Mouse (Mus musculus): Measurements from ENCODE around the gene Met. TPM values are rescaled to one million over a fixed set of nuclear protein-coding genes. Genes with fewer than 3 reads are reported as not detected.

The Met gene
- polyA plus RNA-seq, 1 experiment = 1.6 TPM

DNA sequence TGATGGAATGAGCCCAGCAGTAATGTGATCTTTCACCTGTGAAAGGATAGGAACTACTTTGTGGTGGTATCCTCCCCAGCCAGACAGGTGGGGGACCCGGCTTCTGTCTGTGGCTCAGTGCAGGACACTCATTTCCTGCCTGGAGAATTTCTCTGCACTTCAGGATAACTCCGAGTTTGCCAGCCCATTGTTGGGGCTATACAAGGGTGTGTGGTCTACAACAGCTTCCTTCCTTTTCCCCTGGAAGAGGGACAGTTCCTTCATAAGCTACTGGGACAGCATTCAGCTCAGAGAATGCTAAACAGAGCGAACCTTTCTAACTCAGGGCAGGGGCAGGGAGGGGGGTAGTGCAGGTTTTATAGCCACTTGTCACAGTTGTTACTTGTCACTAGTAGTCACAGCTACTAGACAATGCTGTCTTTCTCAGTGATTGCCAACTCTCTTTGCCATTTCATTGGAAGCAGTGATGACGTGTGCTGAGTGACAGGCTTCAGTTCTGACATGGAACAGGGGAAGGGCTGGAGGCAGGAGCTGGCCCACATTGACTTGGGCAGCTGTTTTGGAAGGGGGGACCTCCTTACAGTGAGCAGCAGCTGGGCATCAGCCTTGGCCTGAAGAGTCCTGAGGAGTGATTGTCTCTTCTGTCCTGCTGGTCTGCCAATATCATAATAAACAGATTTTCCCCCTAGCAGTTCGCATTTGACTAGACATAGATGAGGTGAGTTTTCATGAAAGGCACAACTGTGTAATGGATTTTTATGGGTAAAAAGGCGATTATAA lies 66.1 kb downstream of the Met start:
- H3K27ac ChIP-seq (ENCODE audit: control insufficient read depth, insufficient read depth, low read length) = no peak overlapping the region
- no peak overlapping the region for H3K4me3 ChIP-seq (ENCODE audit: control insufficient read depth, insufficient read depth, low read length)
- no peak for DNase-seq
- H3K36me3 ChIP-seq (ENCODE audit: control insufficient read depth, insufficient read depth, low read length) = no peaks in the 10 kb centered on the region
- H3K4me1 ChIP-seq (replicated peaks; ENCODE audit: control insufficient read depth, insufficient read depth, low read length) = no peaks in the 10 kb centered on the region
- 71% methylated on average over 6 of the region's 6 CpGs for WGBS
- no peaks in the 10 kb centered on the region for H3K27me3 ChIP-seq (ENCODE audit: control insufficient read depth, insufficient read depth, low read length)
- no peak for TF ChIP-seq POLR2A (IDR thresholded peaks at IDR 0.05; ENCODE audit: control insufficient read depth, extremely low read depth, insufficient read depth, low read length, poor library complexity)
- no peak for TF ChIP-seq CTCF (IDR thresholded peaks at IDR 0.05; ENCODE audit: borderline replicate concordance, control insufficient read depth, extremely low read depth, insufficient read depth, low read length, poor library complexity)

DNA sequence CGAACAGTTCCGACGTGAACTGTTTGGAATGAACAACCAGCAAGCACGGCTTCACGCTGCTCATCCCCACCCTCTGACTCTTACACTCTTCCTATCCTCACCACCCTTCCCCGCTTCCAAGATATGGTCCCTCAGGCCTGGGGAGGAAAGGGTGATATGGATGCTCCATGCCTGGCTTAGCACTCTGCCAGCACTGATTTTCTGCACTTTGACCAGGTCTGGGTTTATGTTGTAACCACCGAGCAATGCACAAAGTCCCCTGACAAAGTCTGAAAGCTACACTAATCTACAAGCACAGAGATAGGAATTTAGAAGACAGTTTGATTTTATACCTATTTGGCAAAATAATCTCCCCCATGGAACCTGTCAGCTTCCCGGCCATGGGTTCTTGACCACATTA lies 78.0 kb downstream of the Met start:
- no peaks in the 10 kb centered on the region for H3K27me3 ChIP-seq (ENCODE audit: control insufficient read depth, insufficient read depth, low read length)
- 95% methylated on average over 8 of the region's 8 CpGs for WGBS
- no peaks in the 10 kb centered on the region for H3K36me3 ChIP-seq (ENCODE audit: control insufficient read depth, insufficient read depth, low read length)
- TF ChIP-seq CTCF (IDR thresholded peaks at IDR 0.05; ENCODE audit: borderline replicate concordance, control insufficient read depth, extremely low read depth, insufficient read depth, low read length, poor library complexity) (no peak), POLR2A (IDR thresholded peaks at IDR 0.05; ENCODE audit: control insufficient read depth, extremely low read depth, insufficient read depth, low read length, poor library complexity) (no peak)
- H3K4me1 ChIP-seq (replicated peaks; ENCODE audit: control insufficient read depth, insufficient read depth, low read length) = no peaks in the 10 kb centered on the region
- no peak for DNase-seq
- H3K4me3 ChIP-seq (ENCODE audit: control insufficient read depth, insufficient read depth, low read length) = no peak overlapping the region
- no peak overlapping the region for H3K27ac ChIP-seq (ENCODE audit: control insufficient read depth, insufficient read depth, low read length)

DNA sequence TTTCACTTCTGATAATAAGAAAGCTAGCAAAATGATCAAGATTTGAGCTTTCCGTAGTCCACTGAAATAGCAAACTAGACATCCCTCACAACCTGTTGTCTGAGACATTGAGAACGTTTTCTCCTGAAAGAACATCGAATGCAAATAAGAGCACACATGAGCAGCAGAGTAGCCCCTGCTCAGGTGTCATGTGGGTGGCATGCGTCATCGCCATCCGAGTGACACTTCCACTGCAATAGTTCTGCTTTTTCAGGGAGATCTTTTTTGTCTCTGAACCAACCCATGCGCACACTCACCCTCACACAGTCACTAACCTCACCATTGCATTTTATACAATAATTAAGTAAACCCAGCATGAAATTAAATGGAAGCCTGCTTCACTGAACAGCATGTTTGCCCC lies 78.8 kb downstream of the Met start:
- Histone ChIP-seq H3K36me3 (ENCODE audit: control insufficient read depth, insufficient read depth, low read length) (no peaks in the 10 kb centered on the region), H3K4me1 (replicated peaks; ENCODE audit: control insufficient read depth, insufficient read depth, low read length) (no peaks in the 10 kb centered on the region), H3K4me3 (ENCODE audit: control insufficient read depth, insufficient read depth, low read length) (no peak overlapping the region), H3K27me3 (ENCODE audit: control insufficient read depth, insufficient read depth, low read length) (no peaks in the 10 kb centered on the region), H3K27ac (ENCODE audit: control insufficient read depth, insufficient read depth, low read length) (no peak overlapping the region)
- 90% methylated on average over 7 of the region's 7 CpGs for WGBS
- TF ChIP-seq CTCF (IDR thresholded peaks at IDR 0.05; ENCODE audit: borderline replicate concordance, control insufficient read depth, extremely low read depth, insufficient read depth, low read length, poor library complexity) (no peak), POLR2A (IDR thresholded peaks at IDR 0.05; ENCODE audit: control insufficient read depth, extremely low read depth, insufficient read depth, low read length, poor library complexity) (no peak)
- DNase-seq = no peak

DNA sequence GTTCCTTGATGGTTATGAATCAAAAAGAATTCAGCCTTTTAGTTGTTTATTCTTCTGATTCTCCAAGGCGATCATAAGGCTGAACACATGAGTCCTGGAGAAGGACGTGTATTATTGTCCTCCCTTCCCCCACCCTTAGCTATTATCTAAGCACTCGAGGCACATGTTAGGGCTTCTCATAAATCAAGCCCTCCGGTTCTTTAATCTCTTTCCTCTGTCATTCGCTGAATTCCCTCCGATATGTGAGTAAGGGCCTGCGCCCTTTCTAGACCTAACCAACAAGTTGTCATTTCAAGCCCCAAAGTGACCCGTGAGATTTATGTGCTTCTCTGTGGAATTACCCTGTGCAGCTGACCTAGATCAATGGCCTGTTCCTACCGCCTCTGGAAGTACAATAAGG lies 81.9 kb downstream of the Met start:
- Histone ChIP-seq H3K27me3 (ENCODE audit: control insufficient read depth, insufficient read depth, low read length) (no peaks in the 10 kb centered on the region), H3K4me3 (ENCODE audit: control insufficient read depth, insufficient read depth, low read length) (no peak overlapping the region), H3K36me3 (ENCODE audit: control insufficient read depth, insufficient read depth, low read length) (no peaks in the 10 kb centered on the region), H3K4me1 (replicated peaks; ENCODE audit: control insufficient read depth, insufficient read depth, low read length) (no peaks in the 10 kb centered on the region), H3K27ac (ENCODE audit: control insufficient read depth, insufficient read depth, low read length) (no peak overlapping the region)
- no peak for DNase-seq
- 90% methylated on average over 9 of the region's 9 CpGs for WGBS
- TF ChIP-seq POLR2A (IDR thresholded peaks at IDR 0.05; ENCODE audit: control insufficient read depth, extremely low read depth, insufficient read depth, low read length, poor library complexity) (no peak), CTCF (IDR thresholded peaks at IDR 0.05; ENCODE audit: borderline replicate concordance, control insufficient read depth, extremely low read depth, insufficient read depth, low read length, poor library complexity) (no peak)

DNA sequence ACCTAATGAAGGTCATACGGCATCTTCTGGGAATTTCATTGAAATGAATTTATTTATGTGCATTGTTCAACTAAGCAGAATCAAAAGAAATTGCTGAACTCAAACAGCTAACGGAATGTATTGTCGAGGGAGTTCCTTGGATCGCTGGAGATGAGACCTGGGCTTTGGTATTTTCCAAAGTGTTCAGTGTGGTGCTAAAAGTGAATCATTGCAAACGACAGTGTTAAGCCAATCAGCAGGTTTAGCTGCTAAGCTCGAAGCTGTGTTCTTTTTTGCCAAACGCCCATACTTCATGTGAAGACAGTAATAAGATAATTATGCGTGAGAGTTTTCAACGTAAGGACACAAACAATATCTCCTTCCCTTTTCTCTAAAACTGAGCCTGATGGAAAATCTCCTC lies 82.7 kb downstream of the Met start:
- no peaks in the 10 kb centered on the region for H3K4me1 ChIP-seq (replicated peaks; ENCODE audit: control insufficient read depth, insufficient read depth, low read length)
- no peak overlapping the region for H3K4me3 ChIP-seq (ENCODE audit: control insufficient read depth, insufficient read depth, low read length)
- no peaks in the 10 kb centered on the region for H3K36me3 ChIP-seq (ENCODE audit: control insufficient read depth, insufficient read depth, low read length)
- 94% methylated on average over 9 of the region's 9 CpGs for WGBS
- TF ChIP-seq CTCF (IDR thresholded peaks at IDR 0.05; ENCODE audit: borderline replicate concordance, control insufficient read depth, extremely low read depth, insufficient read depth, low read length, poor library complexity) (no peak), POLR2A (IDR thresholded peaks at IDR 0.05; ENCODE audit: control insufficient read depth, extremely low read depth, insufficient read depth, low read length, poor library complexity) (no peak)
- DNase-seq = no peak
- H3K27me3 ChIP-seq (ENCODE audit: control insufficient read depth, insufficient read depth, low read length) = no peaks in the 10 kb centered on the region
- H3K27ac ChIP-seq (ENCODE audit: control insufficient read depth, insufficient read depth, low read length) = no peak overlapping the region

DNA sequence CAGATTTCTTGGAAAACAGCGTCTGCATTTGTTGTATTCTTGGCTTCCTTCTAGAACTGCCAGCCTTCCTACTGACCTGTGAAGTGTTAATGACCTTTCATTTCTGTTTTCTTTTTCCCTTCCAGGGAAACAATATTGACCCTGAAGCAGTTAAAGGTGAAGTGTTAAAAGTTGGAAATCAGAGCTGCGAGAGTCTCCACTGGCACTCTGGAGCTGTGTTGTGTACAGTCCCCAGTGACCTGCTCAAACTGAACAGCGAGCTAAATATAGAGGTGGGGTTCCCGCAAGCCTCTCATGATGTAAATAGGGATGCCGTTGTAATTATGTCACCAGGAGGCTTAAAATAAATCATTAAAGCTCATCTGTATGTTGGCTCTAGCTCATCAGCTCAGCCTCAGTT lies 83.2 kb downstream of the Met start:
- DNase-seq = no peak
- Histone ChIP-seq H3K27me3 (ENCODE audit: control insufficient read depth, insufficient read depth, low read length) (no peaks in the 10 kb centered on the region), H3K36me3 (ENCODE audit: control insufficient read depth, insufficient read depth, low read length) (no peaks in the 10 kb centered on the region), H3K4me3 (ENCODE audit: control insufficient read depth, insufficient read depth, low read length) (no peak overlapping the region), H3K4me1 (replicated peaks; ENCODE audit: control insufficient read depth, insufficient read depth, low read length) (no peaks in the 10 kb centered on the region), H3K27ac (ENCODE audit: control insufficient read depth, insufficient read depth, low read length) (no peak overlapping the region)
- 86% methylated on average over 5 of the region's 5 CpGs for WGBS
- TF ChIP-seq POLR2A (IDR thresholded peaks at IDR 0.05; ENCODE audit: control insufficient read depth, extremely low read depth, insufficient read depth, low read length, poor library complexity) = no peak
- TF ChIP-seq CTCF (IDR thresholded peaks at IDR 0.05; ENCODE audit: borderline replicate concordance, control insufficient read depth, extremely low read depth, insufficient read depth, low read length, poor library complexity) = no peak

Data from thymus, adult 2 months (tissue).